Mouse (Mus musculus) CH12.LX (cell line): Measurements from ENCODE around the gene Adam12. TPM values are rescaled to one million over a fixed set of nuclear protein-coding genes. Genes with fewer than 3 reads are reported as not detected.

ENCODE experiments used
- DNase-seq: peaks from one replicate; pipeline ENCODE4 v3.0.0-alpha.2; 2013; ENCODE audit errors: extremely low read depth
- H3K27ac ChIP-seq: 2 replicates; pipeline ENCODE4 v1.5.1; 2012; ENCODE audit warnings: low read depth, mild to moderate bottlenecking, control low read depth, moderate library complexity; ENCODE audit not compliant: insufficient read depth
- H3K27me3 ChIP-seq: replicated peaks from 2 replicates; pipeline ENCODE3; 2012; ENCODE audit warnings: inconsistent platforms
- H3K36me3 ChIP-seq, 2 experiments: replicated peaks in 1 of 2; 2 replicates each; pipeline versions ENCODE3 to v1.6.1; 2012; ENCODE audit warnings: inconsistent platforms in 1 of 2, low read length in 1 of 2, mild to moderate bottlenecking in 1 of 2, mixed read lengths in 1 of 2, moderate library complexity in 1 of 2; ENCODE audit not compliant: control insufficient read depth in 1 of 2, insufficient read depth in 1 of 2
- H3K4me1 ChIP-seq, 2 experiments: 2 replicates each; pipeline ENCODE4 v1.6.1; 2012; ENCODE audit warnings: inconsistent platforms in 1 of 2, moderate library complexity in 1 of 2; ENCODE audit not compliant: insufficient read depth in 2 of 2, control insufficient read depth in 1 of 2
- H3K4me2 ChIP-seq: 2 replicates; pipeline ENCODE4 v1.6.1; 2012; ENCODE audit warnings: low read depth, mild to moderate bottlenecking, control low read depth; ENCODE audit not compliant: poor library complexity, insufficient read depth, severe bottlenecking
- H3K4me3 ChIP-seq, 3 experiments: fragments of 150-350 bp in 1 of 3; sonication (generic) in 1 of 3; replicated peaks in 1 of 3; 2 replicates each; pipeline versions ENCODE3 to v1.5.1; 2011 to 2012; ENCODE audit warnings: low read depth in 2 of 3, low read length in 2 of 3, mild to moderate bottlenecking in 2 of 3, moderate library complexity in 2 of 3, control low read depth in 1 of 3, improper control_type of control experiment in 1 of 3, inconsistent platforms in 1 of 3, mixed read lengths in 1 of 3; ENCODE audit not compliant: poor library complexity in 1 of 3
- H3K79me2 ChIP-seq: replicated peaks from 2 replicates; pipeline ENCODE4 v1.6.1; 2012; ENCODE audit warnings: mild to moderate bottlenecking, moderate library complexity; ENCODE audit not compliant: control insufficient read depth, poor library complexity, insufficient read depth, severe bottlenecking; ENCODE audit errors: extremely low read depth
- H3K9ac ChIP-seq: 2 replicates; pipeline ENCODE4 v1.6.1; 2012; ENCODE audit warnings: low read depth, mild to moderate bottlenecking, control low read depth, moderate library complexity; ENCODE audit not compliant: insufficient read depth
- H3K9me3 ChIP-seq: replicated peaks from 2 replicates; pipeline ENCODE3; 2012; ENCODE audit warnings: low read length, inconsistent platforms, mixed read lengths
- BHLHE40 ChIP-seq: IDR thresholded peaks from 2 replicates; pipeline ENCODE4 v1.6.1; 2011; ENCODE audit warnings: mild to moderate bottlenecking, low read depth, low read length, improper control_type of control experiment
- CHD1 ChIP-seq: IDR thresholded peaks from 2 replicates; pipeline ENCODE4 v1.6.1; 2012; ENCODE audit warnings: low read depth, low read length, improper control_type of control experiment, inconsistent platforms
- CHD2 ChIP-seq: IDR thresholded peaks from 2 replicates; pipeline ENCODE4 v1.6.1; 2011; ENCODE audit warnings: low read length, improper control_type of control experiment
- E2F4 ChIP-seq: IDR thresholded peaks from 2 replicates; pipeline ENCODE4 v1.6.1; 2011; ENCODE audit warnings: low read depth, low read length, improper control_type of control experiment; ENCODE audit not compliant: insufficient replicate concordance
- ELF1 ChIP-seq: IDR thresholded peaks from 2 replicates; pipeline ENCODE4 v1.6.1; 2014; ENCODE audit warnings: low read depth, mild to moderate bottlenecking, inconsistent platforms, low read length, improper control_type of control experiment
- EP300 ChIP-seq: IDR thresholded peaks from 2 replicates; pipeline ENCODE4 v1.6.1; 2011; ENCODE audit warnings: low read length, improper control_type of control experiment
- GABPA ChIP-seq: IDR thresholded peaks from 2 replicates; pipeline ENCODE4 v1.6.1; 2012; ENCODE audit warnings: low read depth, low read length, improper control_type of control experiment, inconsistent platforms; ENCODE audit not compliant: insufficient replicate concordance
- HCFC1 ChIP-seq: IDR thresholded peaks from 2 replicates; pipeline ENCODE4 v1.6.1; 2012; ENCODE audit warnings: low read depth, mild to moderate bottlenecking, inconsistent platforms, low read length, improper control_type of control experiment
- JUN ChIP-seq: IDR thresholded peaks from 2 replicates; pipeline ENCODE4 v1.6.1; 2011; ENCODE audit warnings: low read depth, mild to moderate bottlenecking, low read length, improper control_type of control experiment, moderate library complexity; ENCODE audit not compliant: insufficient read depth
- JUND ChIP-seq: conservative IDR thresholded peaks from 2 replicates; pipeline ENCODE4 v1.6.1; 2011; ENCODE audit warnings: low read depth, low read length, improper control_type of control experiment
- MAX ChIP-seq: IDR thresholded peaks from 2 replicates; pipeline ENCODE4 v1.6.1; 2011; ENCODE audit warnings: low read length, improper control_type of control experiment
- MAZ ChIP-seq: IDR thresholded peaks from 2 replicates; pipeline ENCODE4 v1.6.1; 2012; ENCODE audit warnings: low read depth, mild to moderate bottlenecking, inconsistent platforms, low read length, improper control_type of control experiment, moderate library complexity
- MEF2A ChIP-seq: IDR thresholded peaks from 2 replicates; pipeline ENCODE4 v1.6.1; 2014; ENCODE audit warnings: low read depth, mild to moderate bottlenecking, inconsistent platforms, low read length, improper control_type of control experiment, borderline replicate concordance
- MXI1 ChIP-seq: IDR thresholded peaks from 2 replicates; pipeline ENCODE4 v1.6.1; 2011; ENCODE audit warnings: mild to moderate bottlenecking, low read depth, low read length, improper control_type of control experiment
- NRF1 ChIP-seq: IDR thresholded peaks from 2 replicates; pipeline ENCODE4 v1.6.1; 2014; ENCODE audit warnings: low read depth, mild to moderate bottlenecking, inconsistent platforms, low read length, improper control_type of control experiment, moderate library complexity
- RAD21 ChIP-seq: IDR thresholded peaks from 2 replicates; pipeline ENCODE4 v1.6.1; 2011; ENCODE audit warnings: low read depth, mild to moderate bottlenecking, low read length, improper control_type of control experiment, moderate library complexity
- RCOR1 ChIP-seq: conservative IDR thresholded peaks from 2 replicates; pipeline ENCODE4 v1.6.1; 2012; ENCODE audit warnings: low read depth, mild to moderate bottlenecking, inconsistent platforms, low read length, improper control_type of control experiment
- SIN3A ChIP-seq: IDR thresholded peaks from 2 replicates; pipeline ENCODE4 v1.6.1; 2012; ENCODE audit warnings: low read length, improper control_type of control experiment, inconsistent platforms
- SMC3 ChIP-seq: IDR thresholded peaks from 2 replicates; pipeline ENCODE4 v1.6.1; 2011; ENCODE audit warnings: low read depth, low read length, improper control_type of control experiment
- TBP ChIP-seq: conservative IDR thresholded peaks from 2 replicates; pipeline ENCODE4 v1.6.1; 2011; ENCODE audit warnings: low read depth, low read length, improper control_type of control experiment
- TCF12 ChIP-seq: IDR thresholded peaks from 2 replicates; pipeline ENCODE4 v1.6.1; 2014; ENCODE audit warnings: low read depth, mild to moderate bottlenecking, inconsistent platforms, low read length, improper control_type of control experiment
- UBTF ChIP-seq: IDR thresholded peaks from 2 replicates; pipeline ENCODE4 v1.6.1; 2012; ENCODE audit warnings: low read depth, mild to moderate bottlenecking, inconsistent platforms, low read length, improper control_type of control experiment, moderate library complexity
- USF2 ChIP-seq: conservative IDR thresholded peaks from 2 replicates; pipeline ENCODE4 v1.6.1; 2011; ENCODE audit warnings: low read depth, low read length, improper control_type of control experiment
- ZC3H11A ChIP-seq: IDR thresholded peaks from 2 replicates; pipeline ENCODE4 v1.6.1; 2012; ENCODE audit warnings: low read depth, mild to moderate bottlenecking, inconsistent platforms, low read length, improper control_type of control experiment
- ZMIZ1 ChIP-seq: IDR thresholded peaks from 2 replicates; pipeline ENCODE4 v1.6.1; 2012; ENCODE audit warnings: low read depth, mild to moderate bottlenecking, inconsistent platforms, low read length, improper control_type of control experiment
- ZNF384 ChIP-seq: IDR thresholded peaks from 2 replicates; pipeline ENCODE4 v1.6.1; 2012; ENCODE audit warnings: low read depth, low read length, improper control_type of control experiment, inconsistent platforms
- dilution Hi-C: fragments of 300-500 bp; cut with MboI; formaldehyde crosslinking; loops from 2 replicates; pipeline ENCODE4 v1.14.3; 2020; ENCODE audit warnings: low sequenced_read_pairs; ENCODE audit not compliant: extremely low pct_unique_long_range_greater_than_20kb, extremely low pct_ligation_motif_present
- in situ Hi-C: fragments of 300-500 bp; cut with MboI; formaldehyde crosslinking; loops from 3 replicates; pipeline ENCODE4 v1.14.3; 2019; ENCODE audit warnings: low sequenced_read_pairs, low pct_ligation_motif_present, low pct_unique_long_range_greater_than_20kb, mixed read lengths
- polyA plus RNA-seq: library from polyadenylated mRNA; unstranded; fragments of >175 nt; gene quantifications from 2 replicates; pipeline ENCODE4 v1.2.1, GENCODE M21; 2012; ENCODE audit warnings: low read depth; ENCODE audit not compliant: insufficient read length
- total RNA-seq, 2 experiments: library from RNA; depleted of rRNA; stranded (reverse); fragments of 300-350 nt in 1 of 2; fragments of >200 nt in 1 of 2; gene quantifications; 2 replicates each; pipeline ENCODE4 v1.2.3; 2012 to 2014

The Adam12 gene
- not detected in 2 replicates for total RNA-seq (2012; rRNA removed)
- not detected in 2 replicates for total RNA-seq (2014; rRNA removed)
- polyA plus RNA-seq = not detected in 2 replicates

DNA sequence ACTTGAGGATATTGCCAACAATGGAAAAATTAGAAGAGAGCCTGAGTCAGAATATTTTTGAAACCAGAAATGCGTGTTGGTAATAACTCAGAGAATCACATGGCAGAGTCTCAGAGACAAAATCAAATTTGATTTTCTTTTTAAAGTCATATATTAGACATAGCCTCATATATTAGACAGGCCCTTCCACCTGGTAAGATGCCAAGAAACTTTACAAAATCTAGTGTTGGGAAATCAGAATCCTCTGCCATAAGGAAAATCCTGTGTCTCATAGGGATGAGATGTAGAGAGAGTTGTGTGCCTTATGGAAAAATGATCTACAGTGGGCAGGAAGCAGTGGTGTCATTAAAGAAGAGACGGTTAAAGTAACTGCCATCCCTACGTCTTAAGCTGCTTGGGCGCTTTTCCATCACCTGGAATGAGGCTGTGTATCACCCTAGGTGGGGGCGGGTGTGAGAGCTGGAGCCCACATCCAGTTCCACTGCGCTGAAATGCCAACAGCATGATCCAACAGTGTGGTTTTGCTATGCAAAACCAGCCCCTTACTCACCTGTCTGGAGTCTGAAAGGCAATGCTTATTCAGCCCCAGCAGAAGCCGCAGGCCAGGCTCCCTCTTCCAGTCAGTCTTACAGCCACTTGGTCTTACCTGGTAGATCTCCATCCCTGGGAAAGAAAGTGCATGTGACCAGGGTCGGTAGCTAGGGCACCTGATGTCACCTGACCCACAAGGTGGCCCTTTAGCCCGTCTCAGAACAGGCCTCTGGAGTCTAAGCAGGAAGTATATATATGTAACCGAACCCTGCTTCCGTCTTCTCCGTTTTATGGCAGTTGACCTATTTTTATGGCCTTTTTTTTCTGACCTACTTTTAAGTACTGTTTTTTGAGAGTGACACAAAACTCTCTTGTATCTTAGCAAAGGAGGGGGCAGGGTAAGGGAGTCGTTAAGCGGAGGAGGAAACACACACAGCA, at the start of gene Adam12:
TSS of gene Adam12 (minus strand) at position 769 of the 969 bp plus-strand sequence.
- Histone ChIP-seq H3K9me3 (peaks cover 73% of the 10 kb centered on the region), H3K27ac (no peak within 1 kb of the TSS), H3K27me3 (no peaks in the 10 kb centered on the region), H3K36me3 (no peaks in the 10 kb centered on the region), H3K4me3 (no peak within 1 kb of the TSS), H3K9ac (no peak within 1 kb of the TSS), H3K4me2 (no peak within 1 kb of the TSS), H3K4me1 (no peaks in the 10 kb centered on the region), H3K79me2 (no peaks in the 10 kb centered on the region)
- TF ChIP-seq TCF12 = no peak
- TF ChIP-seq RCOR1 = no peak
- TF ChIP-seq SMC3 = no peak
- no peak for TF ChIP-seq RAD21
- no peak for TF ChIP-seq CHD2
- no peak for TF ChIP-seq ZMIZ1
- TF ChIP-seq UBTF = no peak
- no peak for TF ChIP-seq BHLHE40
- TF ChIP-seq JUN = no peak
- TF ChIP-seq CHD1 = no peak
- TF ChIP-seq EP300 = no peak
- TF ChIP-seq GABPA = no peak
- TF ChIP-seq JUND = no peak
- no peak for TF ChIP-seq MXI1
- TF ChIP-seq SIN3A = no peak
- in situ Hi-C loops (no loop called here), dilution Hi-C loops (no loop called here)
- no peak for DNase-seq

DNA sequence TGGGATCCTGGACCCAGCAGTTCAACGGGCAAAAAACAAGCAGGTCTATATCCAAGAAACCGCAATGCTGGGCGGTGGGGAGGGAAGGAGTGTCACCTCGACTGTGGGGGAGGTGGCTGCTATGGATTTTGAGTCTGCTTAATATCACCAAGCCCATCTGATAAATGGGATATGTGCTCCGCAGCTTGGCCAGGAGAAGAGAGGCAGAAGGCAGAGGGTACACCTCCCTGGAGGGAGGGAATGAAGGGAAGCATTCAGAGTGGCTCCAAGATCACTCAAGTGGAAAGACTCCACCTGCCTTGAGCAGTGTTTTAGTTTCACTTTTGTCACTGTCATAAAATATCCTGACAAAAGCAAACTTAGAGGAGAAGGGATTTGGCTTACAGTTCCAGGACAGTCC, 41.0 kb upstream of the Adam12 start:
- H3K4me1 ChIP-seq = no peaks in the 10 kb centered on the region
- H3K27me3 ChIP-seq = no peaks in the 10 kb centered on the region
- dilution Hi-C loops = no loop called here
- H3K9me3 ChIP-seq = peaks cover 81% of the 10 kb centered on the region
- H3K27ac ChIP-seq = no peak overlapping the region
- H3K4me2 ChIP-seq = no peak overlapping the region
- TF ChIP-seq MAX = no peak
- TF ChIP-seq USF2 = no peak
- no peak for TF ChIP-seq ELF1
- TF ChIP-seq MAZ = no peak
- TF ChIP-seq E2F4 = no peak
- no peak for TF ChIP-seq NRF1
- no peak for TF ChIP-seq TCF12
- TF ChIP-seq ZC3H11A = no peak
- TF ChIP-seq MXI1 = no peak
- no peak for TF ChIP-seq JUN
- TF ChIP-seq BHLHE40 = no peak
- TF ChIP-seq HCFC1 = no peak
- no peak for TF ChIP-seq MEF2A
- TF ChIP-seq TBP = no peak
- no peak for TF ChIP-seq ZNF384
- no peak for TF ChIP-seq EP300
- no peak for TF ChIP-seq JUND
- no peak for TF ChIP-seq SMC3
- in situ Hi-C loops = no loop called here
- H3K9ac ChIP-seq = no peak overlapping the region
- no peak overlapping the region for H3K4me3 ChIP-seq
- no peaks in the 10 kb centered on the region for H3K36me3 ChIP-seq
- no peaks in the 10 kb centered on the region for H3K79me2 ChIP-seq
- DNase-seq = no peak
